Mouse (Mus musculus) liver, postnatal 0 days (tissue): ENCODE results near the gene Pgpep1.

Experiments
- CTCF ChIP-seq: sonication (generic); IDR thresholded peaks from 2 replicates; pipeline ENCODE4 v1.5.1; 2016; ENCODE audit warnings: antibody characterized with exemption, low read depth
- EP300 ChIP-seq: IDR thresholded peaks from 2 replicates; pipeline ENCODE4 v1.6.1; 2016; ENCODE audit warnings: antibody characterized with exemption, low read depth, mild to moderate bottlenecking

DNA sequence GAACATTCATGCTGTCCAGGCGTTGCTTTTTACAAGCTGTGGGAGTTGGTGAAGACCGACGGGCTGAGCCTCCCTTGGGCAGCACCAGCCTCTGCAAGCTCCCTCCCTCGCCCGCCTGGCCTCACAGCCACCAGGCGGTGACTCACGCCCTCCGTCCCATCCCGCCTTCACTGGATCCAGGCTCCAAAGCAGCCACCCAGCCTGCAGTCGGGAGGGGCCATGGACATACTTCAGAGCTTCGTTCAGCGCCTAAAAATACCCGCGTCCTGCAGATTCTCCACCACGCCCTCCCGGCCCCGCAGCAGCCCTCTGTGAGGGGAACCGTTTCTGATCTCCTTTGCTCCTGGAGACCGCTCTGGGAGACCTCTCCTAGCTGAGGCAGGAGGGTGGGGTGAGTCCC is 22.0 kb upstream of the Pgpep1 start:
- TF ChIP-seq CTCF (0 out of 2 replicates have a peak, but pooled peaks have one; percentile 3), EP300 (no peak)
